Mouse (Mus musculus): Measurements from ENCODE around the gene Dcakd.

GRCm38 (mm10) chr11:103036881-103037465 lies 8.8 kb upstream of the Dcakd start:
- TF ChIP-seq CTCF (IDR thresholded peaks at IDR 0.05; ENCODE audit: low read depth, low read length) (no peak), POLR2AphosphoS5 (IDR thresholded peaks at IDR 0.05; ENCODE audit: insufficient replicate concordance, low read depth, low read length) (no peak), TAL1 (conservative IDR thresholded peaks at IDR 0.05; ENCODE audit: low read depth, low read length) (no peak), GATA1 (IDR thresholded peaks at IDR 0.05; ENCODE audit: borderline replicate concordance, low read length) (no peak), GATA2 (IDR thresholded peaks at IDR 0.05; ENCODE audit: borderline replicate concordance, low read depth, low read length) (no peak)

Data from G1E (cell line).